Mouse (Mus musculus) adipocyte (in vitro differentiated cells): Measurements from ENCODE around the gene Ttbk1.
"Not testable (repeated sequence)": the region's sequence is repeated elsewhere in the genome, so short reads cannot be mapped to it uniquely, and the experiment has no call there.

ENCODE experiments used
- DNase-seq: peaks from one replicate; pipeline ENCODE4 v3.0.0-alpha.2; 2016; ENCODE audit warnings: low spot score

Gene Ttbk1

GRCm38 (mm10) chr17:46487431-46487830, at the start of gene Ttbk1:
Ttbk1 (minus strand) TSS chr17:46487675.
- DNase-seq: no peak

- DNase-seq: peak; percentile 40
These were observed 38.3 kb upstream of the Ttbk1 start for GRCm38 (mm10) chr17:46525579-46526307.

- DNase-seq: no peak
These were observed 37.6 kb upstream of the Ttbk1 start for GRCm38 (mm10) chr17:46525065-46525464.

- DNase-seq: no peak
These were observed 34.6 kb upstream of the Ttbk1 start for GRCm38 (mm10) chr17:46521963-46522668.

- DNase-seq: no peak
These were observed 33.7 kb upstream of the Ttbk1 start for GRCm38 (mm10) chr17:46521174-46521573.

GRCm38 (mm10) chr17:46520385-46520979, 33.0 kb upstream of the Ttbk1 start:
- no peak for DNase-seq

- DNase-seq: no peak
These were observed 32.5 kb upstream of the Ttbk1 start for GRCm38 (mm10) chr17:46519971-46520370.

GRCm38 (mm10) chr17:46513329-46513728, 25.9 kb upstream of the Ttbk1 start:
- no peak for DNase-seq

GRCm38 (mm10) chr17:46511059-46511710, 23.7 kb upstream of the Ttbk1 start:
- peak; percentile 61 for DNase-seq

GRCm38 (mm10) chr17:46505617-46506016, 18.1 kb upstream of the Ttbk1 start:
- DNase-seq: peak; percentile 84

GRCm38 (mm10) chr17:46503847-46504638, 16.6 kb upstream of the Ttbk1 start:
- no peak for DNase-seq

GRCm38 (mm10) chr17:46502775-46503174, 15.3 kb upstream of the Ttbk1 start:
- DNase-seq: no peak

GRCm38 (mm10) chr17:46497956-46498355, 10.5 kb upstream of the Ttbk1 start:
- DNase-seq: no peak

GRCm38 (mm10) chr17:46496623-46497434, 9.4 kb upstream of the Ttbk1 start, which contains the start of gene Dnph1:
Dnph1 (plus strand) TSS chr17:46496711.
- peak; percentile 56 for DNase-seq

GRCm38 (mm10) chr17:46496081-46496480, 8.6 kb upstream of the Ttbk1 start:
- not testable (repeated sequence) for DNase-seq

GRCm38 (mm10) chr17:46495486-46495885, 8.0 kb upstream of the Ttbk1 start:
- no peak for DNase-seq

GRCm38 (mm10) chr17:46486995-46487394, 480 bp downstream of the Ttbk1 start:
- no peak for DNase-seq

- no peak for DNase-seq
These were observed 3.0 kb downstream of the Ttbk1 start for GRCm38 (mm10) chr17:46484461-46484875.

GRCm38 (mm10) chr17:46484021-46484431, 3.4 kb downstream of the Ttbk1 start:
- no peak for DNase-seq

GRCm38 (mm10) chr17:46483561-46484001, 3.9 kb downstream of the Ttbk1 start:
- DNase-seq: no peak

- DNase-seq: no peak
These were observed 10.2 kb downstream of the Ttbk1 start for GRCm38 (mm10) chr17:46477286-46477685.
